Mouse (Mus musculus): ENCODE data around the gene Hist1h4a.
"Not testable (repeated sequence)": the region's sequence is repeated elsewhere in the genome, so short reads cannot be mapped to it uniquely, and the experiment has no call there.

Gene Hist1h4a

DNA sequence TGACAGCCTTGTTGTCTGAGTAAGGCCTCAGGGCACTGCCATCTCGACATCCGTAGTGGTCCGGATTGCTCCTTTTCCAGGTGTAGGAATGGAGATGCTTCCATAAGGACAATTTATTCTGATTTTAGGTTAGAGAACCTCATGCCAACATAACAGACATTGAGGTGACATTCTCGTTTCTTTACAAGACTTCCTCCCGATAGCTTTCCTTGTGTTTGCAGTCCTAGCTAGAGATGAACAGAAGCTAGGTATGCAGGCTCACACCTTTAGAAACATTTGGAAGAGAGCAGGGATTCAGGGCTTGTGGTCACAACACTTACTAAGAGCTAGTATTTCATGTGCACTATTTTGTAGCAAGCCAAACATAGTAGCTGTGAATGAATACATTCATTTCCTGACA is 17.8 kb downstream of the Hist1h4a start:
- in situ Hi-C loops (cut with MseI, MboI): no loop called here

DNA sequence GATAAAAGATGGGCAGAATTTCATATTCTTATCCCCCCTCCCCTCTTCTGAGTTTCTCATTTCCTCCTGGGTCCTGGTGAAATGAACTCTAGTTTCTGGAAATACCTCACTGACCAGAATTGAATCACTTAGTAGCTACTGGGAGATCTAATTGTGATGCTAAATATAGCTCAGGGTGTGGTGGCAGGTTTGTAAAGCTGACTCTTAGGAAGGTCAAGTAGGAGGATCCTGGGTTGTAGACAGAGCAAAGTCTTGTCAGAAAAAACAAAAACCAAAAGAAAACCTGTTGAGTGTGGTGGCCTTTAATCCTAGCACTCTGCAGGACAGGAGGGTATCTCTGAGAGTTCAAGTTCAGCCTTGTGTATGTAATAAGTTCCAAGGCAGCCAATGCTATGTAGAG is 19.0 kb downstream of the Hist1h4a start:
- in situ Hi-C loops (cut with MseI, MboI): no loop called here

DNA sequence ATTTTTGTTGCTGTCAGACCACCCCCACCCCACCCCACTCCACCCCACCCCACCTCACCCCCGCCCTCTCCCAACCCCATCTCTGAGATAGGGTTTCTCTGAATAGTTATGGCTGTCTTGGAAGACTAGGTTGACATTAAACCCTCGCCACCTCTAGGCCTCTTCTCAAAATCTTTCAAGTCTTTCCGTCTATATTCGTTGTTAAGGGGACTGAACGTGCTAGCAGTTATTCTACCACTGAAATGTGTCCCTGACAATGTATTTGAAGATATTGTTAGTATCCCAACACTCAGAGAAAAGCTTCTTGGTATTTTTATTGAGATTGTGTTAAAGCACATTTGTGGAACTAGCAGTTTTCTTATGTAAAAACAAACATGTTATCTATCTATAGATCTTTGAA is 20.1 kb downstream of the Hist1h4a start:
- in situ Hi-C loops (cut with MseI, MboI): no loop called here

DNA sequence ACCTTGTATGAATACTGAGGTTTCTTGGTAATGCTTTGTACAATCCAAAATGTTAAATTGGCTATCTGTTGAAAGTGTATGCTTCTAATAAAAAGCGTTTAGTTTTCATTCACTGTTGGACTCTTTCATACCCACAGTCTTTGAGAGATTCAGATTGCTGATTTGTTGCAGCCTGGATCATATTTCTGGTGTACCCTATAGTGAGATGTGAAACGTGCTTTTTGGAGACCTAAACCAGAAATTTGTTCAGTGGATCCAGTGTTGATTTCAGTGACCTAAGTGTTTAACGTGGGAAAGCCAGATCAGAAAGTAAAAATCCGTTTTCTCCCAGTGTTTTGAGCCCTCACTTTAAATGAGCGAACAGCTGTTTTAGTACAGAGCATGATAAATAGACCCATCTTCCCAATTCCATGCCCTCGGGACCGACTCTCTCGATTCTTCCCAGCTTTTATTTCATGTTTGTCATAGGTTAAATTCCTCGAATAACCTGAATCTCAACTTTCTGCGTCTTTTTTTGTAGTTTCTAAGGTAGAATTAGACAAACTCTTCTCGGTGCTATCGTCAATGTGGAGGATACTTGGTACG is 20.7 kb downstream of the Hist1h4a start:
- in situ Hi-C loops (cut with MseI, MboI): no loop called here

DNA sequence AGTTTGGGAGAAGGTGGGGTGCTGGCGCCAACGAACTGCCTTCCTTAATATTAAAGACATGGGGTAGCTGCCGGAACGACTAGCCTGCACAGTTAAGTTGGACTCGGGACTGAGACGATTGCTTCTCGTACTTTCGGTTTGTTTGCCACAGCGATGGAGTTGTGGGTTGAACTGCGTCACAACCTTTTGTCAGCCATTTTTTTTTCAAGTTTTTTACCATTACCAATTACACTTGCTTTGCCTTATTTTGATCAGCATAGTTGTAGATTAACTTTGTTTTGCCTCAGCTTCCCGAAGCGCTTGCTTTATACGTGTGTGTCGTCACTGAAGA is 21.1 kb downstream of the Hist1h4a start:
- in situ Hi-C loops (cut with MseI, MboI): loop anchor here in 1 of 2 experiments (5.0 kb wide), 1 partner anchor 38 kb away; no protein-coding TSS in a partner anchor

DNA sequence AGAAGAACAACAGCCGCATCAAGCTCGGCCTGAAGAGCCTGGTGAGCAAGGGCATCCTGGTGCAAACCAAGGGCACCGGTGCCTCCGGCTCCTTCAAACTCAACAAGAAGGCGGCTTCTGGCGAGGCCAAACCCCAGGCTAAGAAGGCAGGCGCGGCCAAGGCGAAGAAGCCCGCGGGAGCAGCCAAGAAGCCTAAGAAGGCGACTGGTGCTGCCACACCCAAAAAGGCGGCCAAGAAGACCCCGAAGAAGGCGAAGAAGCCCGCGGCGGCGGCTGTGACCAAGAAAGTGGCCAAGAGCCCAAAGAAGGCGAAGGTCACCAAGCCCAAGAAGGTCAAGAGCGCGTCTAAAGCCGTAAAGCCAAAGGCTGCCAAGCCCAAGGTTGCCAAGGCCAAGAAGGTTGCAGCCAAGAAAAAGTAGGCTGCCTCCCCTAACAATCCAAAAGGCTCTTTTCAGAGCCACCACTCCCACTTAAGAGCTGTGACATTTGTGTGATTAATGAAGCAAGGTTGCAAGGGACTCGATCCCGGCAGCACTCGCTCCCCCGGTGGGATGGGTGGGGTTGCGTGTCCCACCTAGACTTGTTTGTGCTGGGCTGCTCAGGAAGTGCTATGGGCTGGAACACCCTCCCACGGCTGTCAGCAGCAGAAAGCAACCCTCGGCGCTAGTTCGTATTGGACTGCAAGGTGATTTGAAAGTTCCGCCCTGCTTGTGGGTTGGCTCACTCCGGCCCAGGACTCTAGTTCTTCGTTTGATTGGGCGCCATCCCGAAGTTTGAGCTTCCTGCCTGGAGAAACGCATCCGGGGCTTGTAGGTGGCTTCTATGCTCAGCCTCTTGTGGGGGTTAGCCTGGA is 21.7 kb downstream of the Hist1h4a start:
- in situ Hi-C loops (cut with MseI, MboI): loop anchor here in 1 of 2 experiments (5.0 kb wide), 1 partner anchor 37 kb away; no protein-coding TSS in a partner anchor

DNA sequence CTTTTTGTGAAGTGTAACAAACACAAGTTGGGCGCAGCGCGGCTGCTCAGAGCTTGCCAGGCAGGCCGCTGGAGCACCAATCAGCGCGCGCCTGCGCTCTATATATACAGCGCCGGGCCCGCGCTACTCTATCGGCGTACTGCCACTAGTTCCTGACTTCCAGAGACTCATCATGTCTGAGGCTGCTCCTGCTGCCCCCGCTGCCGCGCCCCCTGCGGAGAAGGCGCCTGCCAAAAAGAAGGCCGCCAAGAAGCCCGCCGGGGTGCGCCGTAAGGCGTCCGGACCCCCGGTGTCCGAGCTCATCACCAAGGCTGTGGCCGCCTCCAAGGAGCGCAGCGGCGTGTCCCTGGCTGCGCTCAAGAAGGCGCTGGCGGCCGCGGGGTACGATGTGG is 22.4 kb downstream of the Hist1h4a start, which contains the start of gene Hist1h1c:
Gene Hist1h1c (plus strand): TSS at position 132 of the 392 bp plus-strand sequence.
- in situ Hi-C loops (cut with MseI, MboI): loop anchor here in 1 of 2 experiments (5.0 kb wide), 1 partner anchor 36 kb away; no protein-coding TSS in a partner anchor

DNA sequence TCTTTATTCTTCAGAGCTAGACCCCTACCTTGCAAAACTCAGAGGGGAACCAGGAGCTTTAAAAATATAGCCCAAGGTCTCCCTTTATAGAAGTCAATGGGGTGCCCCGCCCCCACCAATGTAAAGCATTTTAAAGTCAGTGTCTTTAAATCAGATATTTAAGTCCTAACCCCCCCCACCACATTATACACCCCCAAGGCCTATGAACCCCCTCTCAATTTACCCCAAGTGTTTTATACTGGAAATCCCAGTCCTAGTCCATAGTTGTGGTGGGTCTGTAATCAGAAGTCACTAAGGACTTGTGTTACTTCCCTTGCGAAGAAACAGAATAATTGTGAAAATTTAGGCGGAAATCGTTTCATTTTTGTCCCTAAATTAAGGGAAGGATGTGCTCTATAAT is 23.0 kb downstream of the Hist1h4a start:
- in situ Hi-C loops (cut with MseI, MboI): loop anchor here in 1 of 2 experiments (5.0 kb wide), 1 partner anchor 36 kb away; no protein-coding TSS in a partner anchor

DNA sequence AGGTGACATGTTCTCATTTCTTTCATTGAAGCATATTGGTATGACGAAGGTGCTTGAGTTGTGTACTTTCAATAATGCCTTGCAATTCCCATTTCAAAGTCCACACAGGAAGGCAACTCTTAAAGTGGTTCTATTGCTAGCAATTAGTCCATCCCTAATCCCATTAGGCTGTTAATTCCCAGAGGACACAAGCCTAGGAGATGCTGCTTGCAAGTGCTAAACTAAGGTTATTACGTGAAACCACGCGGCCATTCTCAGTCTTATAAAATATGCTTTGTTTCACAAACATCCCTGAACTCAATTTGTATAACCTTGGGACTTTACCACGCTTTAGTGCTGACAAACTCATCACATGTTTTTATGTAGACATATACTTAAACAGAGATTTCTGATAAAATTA is 23.9 kb downstream of the Hist1h4a start:
- in situ Hi-C loops (cut with MseI, MboI): loop anchor here in 1 of 2 experiments (5.0 kb wide), 1 partner anchor 35 kb away; no protein-coding TSS in a partner anchor

DNA sequence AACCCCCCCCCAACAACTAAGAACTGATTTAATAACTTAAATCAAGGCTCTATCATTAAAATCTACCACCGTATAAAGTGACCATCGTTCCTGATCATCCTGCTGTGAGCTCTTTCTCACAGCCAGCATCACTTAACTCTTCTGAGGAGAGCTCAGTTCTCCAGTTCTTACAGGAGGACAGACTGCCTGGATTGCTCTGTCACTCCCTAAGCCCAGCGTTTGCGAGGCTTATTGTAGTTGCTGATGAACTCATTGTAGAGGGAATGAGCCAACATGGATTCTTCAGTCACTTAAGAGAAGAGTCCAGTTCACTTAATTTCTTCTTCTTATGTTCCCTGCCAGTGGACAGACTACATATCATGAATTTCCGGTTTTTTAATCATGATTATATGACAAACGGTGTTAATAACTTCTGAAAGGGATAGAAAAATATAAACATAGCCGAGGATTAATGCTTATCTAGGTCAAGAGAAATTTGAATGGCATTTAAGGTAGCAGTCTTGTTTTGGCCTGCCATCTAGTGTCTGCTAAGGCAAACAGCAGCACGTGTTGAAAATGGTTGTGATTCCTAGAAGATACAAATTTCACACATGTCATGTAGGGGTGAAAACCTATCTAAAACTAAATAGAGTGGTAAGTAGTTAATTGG is 28.8 kb downstream of the Hist1h4a start:
- in situ Hi-C loops (cut with MseI, MboI): loop anchor here in 1 of 2 experiments (5.0 kb wide), 1 partner anchor 35 kb away; the partner anchor contains the start of genes Hist1h1t and Hist1h4c

DNA sequence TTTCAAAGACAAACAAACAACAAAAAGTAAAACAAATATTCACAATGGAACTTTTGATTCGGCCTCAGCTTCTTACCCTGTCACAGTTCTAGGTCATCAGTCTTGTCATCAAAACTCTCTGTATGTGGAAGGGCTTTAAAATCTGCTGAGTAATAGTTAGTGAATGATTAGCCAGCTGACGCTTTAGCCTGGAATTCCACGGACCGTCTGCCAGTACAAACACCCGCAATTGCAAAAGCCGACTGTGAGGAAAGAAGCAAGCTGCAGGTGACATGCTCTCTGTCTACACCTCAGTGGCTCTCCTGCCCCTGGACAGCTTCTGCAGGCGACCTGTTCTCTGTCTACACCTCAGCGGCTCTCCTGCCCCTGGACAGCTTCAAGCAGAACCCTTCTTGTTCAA is 30.6 kb downstream of the Hist1h4a start:
- in situ Hi-C loops (cut with MseI, MboI): loop anchor here in 1 of 2 experiments (5.0 kb wide), 1 partner anchor 33 kb away; the partner anchor contains the start of genes Hist1h1t and Hist1h4c

DNA sequence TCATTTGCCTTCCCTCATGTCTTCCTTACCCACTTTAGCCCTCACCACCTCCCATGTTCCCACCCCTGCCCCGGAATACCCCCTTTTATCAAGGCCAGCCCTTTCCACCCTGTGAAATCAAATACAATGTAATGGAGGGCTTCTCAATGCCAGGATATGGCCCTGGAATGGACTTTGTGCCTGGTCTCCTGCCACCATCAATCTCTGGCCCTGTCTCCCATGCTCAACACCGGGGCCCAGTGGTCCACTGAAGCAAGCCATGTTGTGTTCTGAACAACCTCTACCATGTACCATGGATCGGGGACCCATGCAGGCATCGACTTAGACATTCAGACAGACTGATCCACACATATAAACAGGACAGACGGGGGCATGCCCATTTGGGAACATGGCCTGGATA is 31.3 kb downstream of the Hist1h4a start:
- in situ Hi-C loops (cut with MseI, MboI): loop anchor here in 1 of 2 experiments (5.0 kb wide), 1 partner anchor 32 kb away; the partner anchor contains the start of genes Hist1h1t and Hist1h4c

DNA sequence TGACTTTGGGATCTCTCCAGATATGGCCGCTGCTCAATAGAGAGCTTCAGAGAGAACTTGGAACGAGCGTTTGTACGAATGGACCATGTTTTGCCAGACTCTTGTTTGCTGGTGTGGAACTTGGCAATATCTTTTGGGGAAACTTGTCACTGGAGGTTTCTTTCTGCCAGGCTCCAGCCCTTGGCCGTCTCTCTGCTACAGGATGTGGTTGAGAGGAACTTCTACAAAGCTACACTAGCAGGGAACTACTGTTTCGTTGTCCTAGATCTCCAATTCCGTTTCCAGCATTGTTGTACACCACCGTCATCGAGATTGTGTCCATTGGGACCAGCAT is 31.9 kb downstream of the Hist1h4a start:
- in situ Hi-C loops (cut with MseI, MboI): no loop called here

DNA sequence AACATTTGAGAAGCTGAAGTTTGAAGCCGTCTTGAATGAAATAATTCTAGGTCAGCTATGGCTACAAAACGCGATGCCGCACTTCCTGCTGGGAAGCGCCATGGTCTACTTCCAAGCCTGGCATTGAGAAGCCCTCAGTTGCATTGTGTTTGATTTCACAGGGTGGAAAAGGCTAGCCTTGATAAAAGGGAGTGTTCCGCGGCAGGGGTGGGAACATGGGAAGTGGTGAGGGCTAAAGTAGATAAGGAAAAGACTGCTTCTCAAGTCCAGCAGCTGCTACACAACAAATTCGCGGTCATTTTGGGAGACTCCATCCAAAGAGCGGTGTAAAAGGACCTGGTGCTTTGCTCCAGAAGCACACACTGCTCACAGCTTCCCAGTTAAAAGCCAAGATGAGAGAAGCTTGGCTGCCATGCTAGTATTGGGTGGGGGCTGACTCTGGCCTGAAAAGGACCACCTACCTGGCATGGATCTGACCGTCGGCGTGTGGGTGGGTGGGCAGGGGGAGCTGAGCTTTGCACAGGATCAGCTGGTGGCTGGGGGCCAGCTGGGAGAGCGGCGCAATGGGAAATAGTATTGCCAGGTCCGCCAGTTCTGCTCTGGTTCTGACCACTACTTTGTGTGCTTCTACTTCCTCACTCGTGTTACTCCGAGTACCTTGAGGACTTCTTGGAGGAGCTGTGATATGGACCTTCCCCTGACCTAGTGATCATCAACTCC is 32.4 kb downstream of the Hist1h4a start:
- in situ Hi-C loops (cut with MseI, MboI): no loop called here

DNA sequence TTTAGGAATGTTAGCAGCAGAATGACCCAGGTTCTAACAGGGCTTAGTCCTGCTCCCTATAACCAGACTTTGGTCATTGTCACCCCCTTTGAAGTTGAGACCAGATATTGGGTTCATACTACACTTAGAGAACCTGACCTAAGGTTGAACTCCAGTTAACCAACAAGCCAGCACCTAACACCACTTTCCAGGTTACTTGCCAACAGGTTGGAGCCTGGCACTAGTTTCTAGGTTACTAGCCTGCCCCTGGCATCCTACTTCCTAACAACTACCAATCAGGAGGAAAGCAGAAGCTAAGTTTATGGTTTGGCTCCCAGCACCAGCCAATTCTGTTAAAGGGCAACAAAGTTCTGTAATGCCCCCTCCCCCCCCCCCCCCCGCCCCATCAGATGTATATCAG is 35.8 kb downstream of the Hist1h4a start:
- in situ Hi-C loops (cut with MseI, MboI): no loop called here

DNA sequence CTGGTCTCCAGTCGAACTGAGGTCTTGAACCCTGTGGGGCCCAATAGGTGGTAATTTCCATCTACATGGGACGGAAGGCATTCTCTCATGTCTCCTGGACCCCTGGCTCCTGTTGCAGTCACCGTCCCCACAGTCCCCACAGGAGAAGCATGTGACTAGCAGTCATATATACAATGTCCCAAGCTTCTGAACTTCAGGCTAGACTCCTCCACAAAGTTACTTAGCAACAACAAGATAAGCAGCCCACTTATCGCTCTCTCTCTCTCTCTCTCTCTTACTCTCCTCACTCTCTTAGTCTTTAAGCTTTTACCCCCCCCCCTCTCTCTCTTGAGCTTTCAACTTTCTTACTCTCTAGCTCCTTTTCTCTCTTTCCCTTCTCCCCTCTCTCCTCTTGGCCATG is 36.8 kb downstream of the Hist1h4a start:
- in situ Hi-C loops (cut with MseI, MboI): no loop called here

DNA sequence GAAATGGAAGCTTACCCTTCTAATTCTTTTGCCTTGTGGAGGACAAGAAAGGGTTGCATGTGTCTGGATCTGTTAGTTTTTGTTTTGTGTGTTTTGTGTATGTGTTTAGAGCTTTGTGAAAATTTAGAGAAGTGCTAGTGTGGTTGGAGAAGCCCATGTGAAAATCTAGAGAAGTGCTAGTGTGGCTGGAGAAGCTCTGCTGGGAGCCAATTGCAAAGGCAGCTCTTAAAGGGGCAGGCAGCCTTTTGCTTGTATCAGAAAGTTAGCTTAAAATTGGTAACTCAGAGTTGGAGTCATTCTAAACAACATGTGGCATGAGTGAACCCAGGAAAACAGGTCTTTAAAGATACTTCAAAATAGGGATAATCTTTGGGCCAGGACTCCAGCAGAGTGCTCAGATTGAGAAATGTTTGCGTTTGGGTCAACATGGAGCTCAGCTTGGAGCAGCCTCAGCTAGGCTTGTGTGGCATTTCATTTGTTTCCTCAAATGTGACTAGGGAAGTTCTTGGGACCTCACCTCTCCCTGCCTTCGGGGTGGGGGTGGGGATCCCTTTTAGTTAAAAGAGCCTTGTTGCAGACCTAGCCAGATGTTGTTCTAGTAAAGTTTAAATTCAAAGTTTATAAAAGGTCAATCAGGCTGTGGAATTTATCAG is 43.3 kb downstream of the Hist1h4a start:
- in situ Hi-C loops (cut with MseI, MboI): not testable (repeated sequence)

DNA sequence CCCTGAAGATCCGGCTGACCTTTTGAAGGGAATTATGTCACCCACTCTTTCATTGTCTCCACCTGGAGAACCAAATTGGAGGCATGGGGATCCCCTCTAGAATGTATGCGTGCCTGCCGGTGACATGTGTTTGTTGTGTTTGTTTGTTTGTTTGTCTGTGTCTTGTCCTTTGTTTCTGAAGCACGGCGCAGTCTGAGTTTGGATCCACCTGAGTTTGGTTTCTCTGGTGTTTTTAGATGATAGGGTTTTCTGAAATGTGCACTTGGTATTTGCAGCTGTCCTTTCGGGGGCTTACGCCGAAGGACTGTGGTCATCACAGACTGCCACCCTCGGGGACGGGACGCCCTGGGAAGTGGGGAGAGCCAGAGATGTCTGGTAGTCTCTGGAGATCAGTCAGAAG is 43.9 kb downstream of the Hist1h4a start:
- in situ Hi-C loops (cut with MseI, MboI): no loop called here

DNA sequence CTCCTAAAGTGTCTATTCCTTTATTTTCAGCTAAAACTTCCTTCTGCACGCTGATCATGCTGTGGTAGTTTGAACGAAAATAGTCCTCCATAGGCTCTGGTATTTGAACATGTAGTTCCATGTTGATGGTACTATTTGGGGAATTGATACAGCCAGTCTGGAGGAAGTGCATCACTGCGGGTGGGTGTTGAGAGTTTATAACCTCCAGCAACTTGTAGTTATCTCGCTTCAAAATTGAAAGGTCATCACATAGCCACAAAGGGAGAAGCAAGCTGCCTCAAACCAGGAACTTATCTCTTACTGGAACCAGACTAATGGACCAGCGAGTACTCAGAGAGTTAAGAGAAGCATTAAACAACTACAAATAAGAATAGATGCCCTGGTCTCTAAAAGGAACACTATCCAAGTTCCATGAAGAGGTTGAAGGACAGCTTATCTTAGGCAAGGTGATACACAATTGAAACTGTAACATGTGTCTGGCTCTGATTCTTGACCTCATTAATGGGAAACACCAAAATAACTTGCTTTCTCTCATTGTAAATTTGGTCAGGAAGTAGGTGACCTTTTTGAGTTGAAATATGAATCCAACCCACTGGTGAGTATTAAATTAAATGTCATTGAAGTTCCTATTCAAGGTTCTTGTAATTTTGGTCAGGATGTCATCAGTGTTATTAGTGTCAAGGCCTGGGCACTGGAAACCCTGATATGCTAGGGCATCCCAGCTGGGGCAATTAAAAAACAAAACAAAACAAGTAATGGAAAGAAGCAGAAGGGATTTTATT is 44.6 kb downstream of the Hist1h4a start:
- in situ Hi-C loops (cut with MseI, MboI): no loop called here

Measured in mouse trophoblast stem cell (cell line).